Mouse (Mus musculus) intestine, embryonic 14.5 days (tissue): Measurements from ENCODE around the gene Tnf. TPM values are rescaled to one million over a fixed set of nuclear protein-coding genes. Genes with fewer than 3 reads are reported as not detected.

Experiments
- ATAC-seq: fragments of 200-750 bp; cut with Nextera tagmentation; replicated peaks from 2 replicates; pipeline ENCODE4 v1.8.0; 2017; ENCODE audit warnings: low read depth, moderate number of reproducible peaks, moderate TSS enrichment, moderate library complexity; ENCODE audit not compliant: low FRiP score, low TSS enrichment
- DNase-seq: peaks from one replicate; pipeline ENCODE4 v3.0.0-alpha.2; 2018; ENCODE audit warnings: low spot score
- H3K27ac ChIP-seq: fragments of 300-500 bp; sonication (generic); 2 replicates; pipeline ENCODE4 v1.5.1; 2014; ENCODE audit warnings: low read depth, mild to moderate bottlenecking, control low read depth
- H3K27me3 ChIP-seq: fragments of 300-500 bp; sonication (generic); replicated peaks from 2 replicates; pipeline ENCODE4 v1.6.1; 2014; ENCODE audit warnings: low read length, control low read depth; ENCODE audit not compliant: control insufficient read depth, insufficient read depth
- H3K36me3 ChIP-seq: fragments of 300-500 bp; sonication (generic); 2 replicates; pipeline ENCODE4 v1.6.1; 2014; ENCODE audit warnings: low read length, control low read depth; ENCODE audit not compliant: control insufficient read depth, insufficient read depth
- H3K4me1 ChIP-seq: fragments of 300-500 bp; sonication (generic); replicated peaks from 2 replicates; pipeline ENCODE4 v1.6.1; 2014; ENCODE audit warnings: low read length, control low read depth, mixed read lengths; ENCODE audit not compliant: control insufficient read depth, insufficient read depth
- H3K4me2 ChIP-seq: fragments of 300-500 bp; sonication (generic); 2 replicates; pipeline ENCODE4 v1.6.1; 2014; ENCODE audit warnings: low read length
- H3K4me3 ChIP-seq: fragments of 300-500 bp; sonication (generic); 2 replicates; pipeline ENCODE4 v1.5.1; 2014; ENCODE audit warnings: low read depth, low read length, control low read depth, mixed read lengths
- H3K9ac ChIP-seq: fragments of 300-500 bp; sonication (generic); 2 replicates; pipeline ENCODE4 v1.6.1; 2014; ENCODE audit warnings: mild to moderate bottlenecking, low read length
- H3K9me3 ChIP-seq: fragments of 300-500 bp; sonication (generic); 2 replicates; pipeline ENCODE4 v1.6.1; 2016; ENCODE audit warnings: low read length, control low read depth; ENCODE audit not compliant: control insufficient read depth
- WGBS: fragments of 180-500 bp; shearing (Covaris S2); extraction: QIAGEN DNeasy Blood & Tissue Kit; methylation state at CpG from one replicate; pipeline ENCODE4 v1.1.7; 2014; 5-methylcytosine and 5-hydroxymethylcytosine counted together
- polyA plus RNA-seq: library from polyadenylated mRNA; unstranded; fragments of >200 nt; fragmentation: Nextera tagmentation; extraction: Ambion mirVana; gene quantifications from 2 replicates; pipeline ENCODE4 v1.2.1, GENCODE M21; 2014

Gene Tnf
- polyA plus RNA-seq, 1 experiment from 2014 or later: 0.28 TPM

DNA sequence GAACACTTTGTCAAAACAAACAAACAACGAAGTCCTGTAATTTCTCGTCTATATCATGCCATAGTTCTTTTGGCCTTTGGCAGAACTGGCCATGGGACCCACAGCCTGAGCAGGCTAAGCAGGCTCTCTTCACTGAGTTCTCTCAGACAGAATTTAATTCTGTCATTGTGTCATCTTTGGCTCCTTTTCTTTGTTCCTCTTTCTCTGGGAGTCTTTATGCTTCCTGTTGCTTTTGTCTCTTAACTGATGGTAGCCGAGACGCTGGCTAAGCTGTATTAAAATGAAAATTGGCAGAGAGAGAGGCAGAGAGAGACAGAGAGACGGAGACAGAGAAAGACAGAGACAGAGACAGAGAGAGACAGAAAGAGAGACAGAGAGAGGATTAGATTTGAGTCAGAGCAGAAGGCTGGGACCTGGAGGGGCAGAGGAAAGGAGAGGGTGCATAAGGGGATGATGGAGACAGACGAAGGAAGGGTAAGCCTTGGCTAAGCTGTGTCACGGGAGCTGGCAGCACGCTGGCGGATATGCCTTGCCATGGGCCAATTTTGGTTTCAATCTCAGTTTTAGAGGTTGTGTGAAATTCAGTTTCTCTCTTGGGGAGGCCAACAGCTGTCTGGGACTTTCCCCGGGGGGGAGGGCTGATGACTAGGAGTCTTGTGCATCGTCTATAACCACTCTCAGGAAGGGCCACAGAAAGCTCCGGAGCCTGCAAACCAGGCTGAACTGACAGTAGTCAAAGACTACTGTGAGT, 8.2 kb upstream of the Tnf start:
- Histone ChIP-seq H3K4me2 (no peak overlapping the region), H3K27ac (no peak overlapping the region), H3K4me3 (no peak overlapping the region), H3K27me3 (no peaks in the 10 kb centered on the region), H3K4me1 (no peaks in the 10 kb centered on the region), H3K36me3 (no peaks in the 10 kb centered on the region), H3K9me3 (no peaks in the 10 kb centered on the region), H3K9ac (no peak overlapping the region)
- ATAC-seq (no peak), DNase-seq (no peak)
- WGBS: 78% methylated on average over 12 of the region's 12 CpGs

DNA sequence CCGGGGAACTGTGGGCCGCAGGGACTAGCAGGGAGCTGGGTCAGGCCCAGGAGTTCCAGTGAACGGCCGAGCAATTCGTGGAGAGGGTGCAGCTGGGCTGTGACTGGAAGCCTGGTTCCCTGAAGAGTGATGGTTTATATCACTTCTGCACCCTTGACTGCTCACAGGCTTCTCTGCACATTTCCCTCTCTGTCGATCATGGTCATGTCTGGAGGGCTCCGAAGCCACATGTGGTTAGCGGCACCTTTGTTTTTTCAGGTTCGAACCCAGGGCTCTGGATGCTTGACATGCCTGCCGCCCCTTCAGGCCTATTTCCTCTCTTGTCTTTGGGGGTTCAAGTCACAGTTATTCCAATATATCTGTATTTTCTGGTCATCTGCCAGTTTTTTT, 3.6 kb upstream of the Tnf start:
- Histone ChIP-seq H3K36me3 (no peaks in the 10 kb centered on the region), H3K4me1 (no peaks in the 10 kb centered on the region), H3K27me3 (peaks cover 19% of the 10 kb centered on the region; the same call in 1 of the 2 replicates), H3K9me3 (no peaks in the 10 kb centered on the region), H3K9ac (no peak overlapping the region), H3K4me3 (no peak overlapping the region), H3K4me2 (no peak overlapping the region), H3K27ac (no peak overlapping the region)
- DNase-seq (no peak), ATAC-seq (no peak)
- 44% methylated on average over 10 of the region's 10 CpGs for WGBS

DNA sequence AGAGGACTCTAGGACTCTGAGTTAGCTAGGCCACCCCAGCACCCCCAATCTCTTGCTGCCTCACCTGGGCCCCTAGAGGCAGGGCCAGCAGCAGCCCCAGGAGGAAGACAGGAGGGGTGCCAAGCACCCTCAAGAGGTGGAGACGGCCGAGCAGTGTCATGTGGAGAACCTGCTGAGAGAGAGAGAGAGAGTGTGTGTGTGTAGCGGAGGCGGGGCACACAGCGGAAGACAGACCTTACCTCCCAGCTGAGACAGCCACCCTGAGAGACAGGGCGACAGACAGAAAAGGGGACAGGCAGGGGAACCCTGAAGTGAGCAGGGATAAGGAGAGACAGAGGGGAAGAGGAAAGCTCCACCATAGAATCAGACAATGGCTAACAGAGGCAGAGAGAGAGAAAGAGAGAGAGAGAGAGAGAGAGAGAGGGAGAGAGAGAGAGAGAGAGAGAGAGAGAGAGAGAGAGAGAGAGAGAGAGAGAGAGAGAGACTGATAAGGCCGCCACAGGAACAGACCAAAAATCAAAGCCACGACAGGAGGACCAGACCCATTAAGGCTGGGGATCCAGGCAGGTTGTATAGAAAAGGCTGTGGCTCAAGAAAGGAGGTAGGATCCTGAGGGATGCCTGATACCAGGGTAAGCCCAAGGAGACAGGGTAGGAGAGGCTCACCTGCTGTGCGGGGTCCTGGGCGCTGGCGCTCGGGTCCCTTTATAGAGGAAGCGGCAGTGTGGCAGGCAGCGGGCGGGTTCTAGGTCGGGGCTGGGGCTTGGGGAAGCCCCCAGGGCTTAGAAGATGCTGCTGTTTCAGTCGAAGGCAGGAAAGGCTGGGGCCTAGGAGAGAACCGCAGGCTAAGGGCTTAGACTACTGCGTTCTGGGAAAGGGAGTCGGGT, 2.9 kb upstream of the Tnf start, which contains the start of gene Lta:
Gene Lta (minus strand): TSS at position 858 of the 886 bp plus-strand sequence.
- no peak within 1 kb of the TSS for H3K9ac ChIP-seq
- no peak for ATAC-seq
- H3K4me2 ChIP-seq: no peak within 1 kb of the TSS
- DNase-seq: no peak
- H3K9me3 ChIP-seq: no peaks in the 10 kb centered on the region
- peaks cover 19% of the 10 kb centered on the region; the same call in 1 of the 2 replicates for H3K27me3 ChIP-seq
- H3K4me3 ChIP-seq: no peak within 1 kb of the TSS
- no peaks in the 10 kb centered on the region for H3K4me1 ChIP-seq
- WGBS: 34% methylated on average over 20 of the region's 20 CpGs
- no peak within 1 kb of the TSS for H3K27ac ChIP-seq
- no peaks in the 10 kb centered on the region for H3K36me3 ChIP-seq

DNA sequence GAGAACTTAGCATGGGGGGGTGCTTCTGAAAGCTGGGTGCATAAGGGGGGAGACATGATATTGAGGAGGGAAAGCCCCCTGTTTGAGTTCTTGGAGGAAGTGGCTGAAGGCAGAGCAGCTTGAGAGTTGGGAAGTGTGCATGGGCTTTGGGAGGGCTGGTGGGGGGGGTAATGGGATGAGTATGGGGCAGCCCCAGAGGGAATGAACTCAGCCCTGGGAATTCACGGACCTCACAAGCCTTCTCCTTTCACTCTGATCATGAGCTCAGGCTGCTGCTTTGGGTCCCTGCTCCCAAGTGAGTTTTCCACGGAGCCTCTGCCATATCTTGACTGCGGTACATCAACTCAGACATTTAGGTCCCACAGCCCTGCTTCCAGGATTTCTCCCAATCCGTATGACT, 635 bp upstream of the Tnf start:
- H3K9me3 ChIP-seq: no peaks in the 10 kb centered on the region
- DNase-seq (no peak), ATAC-seq (no peak)
- WGBS: 65% methylated on average over 4 of the region's 4 CpGs
- H3K27ac ChIP-seq: no peak overlapping the region
- no peaks in the 10 kb centered on the region for H3K4me1 ChIP-seq
- H3K27me3 ChIP-seq: peaks cover 24% of the 10 kb centered on the region; the same call in 1 of the 2 replicates
- H3K4me2 ChIP-seq: no peak overlapping the region
- no peak overlapping the region for H3K9ac ChIP-seq
- H3K4me3 ChIP-seq: no peak overlapping the region
- no peaks in the 10 kb centered on the region for H3K36me3 ChIP-seq

DNA sequence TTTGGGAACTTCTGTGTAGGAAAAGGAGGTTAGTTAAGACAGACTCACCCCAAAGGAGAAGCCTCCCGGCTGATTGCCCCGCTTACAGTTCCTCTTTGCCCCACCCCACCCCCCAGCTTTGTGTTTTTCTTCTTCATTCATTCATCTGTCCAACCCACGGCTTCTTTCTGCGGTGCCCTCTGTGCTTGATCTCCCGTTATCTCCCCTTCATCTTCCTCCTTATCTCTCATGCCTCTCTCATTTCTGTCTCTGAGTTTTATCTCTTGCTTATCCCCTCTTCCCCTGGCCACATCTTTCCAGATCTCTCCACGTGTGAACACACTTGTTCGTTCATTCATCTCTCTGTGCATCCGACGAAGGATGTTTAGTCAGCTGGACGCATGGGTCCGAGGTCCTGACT, 679 bp downstream of the Tnf start:
- no peak overlapping the region for H3K9ac ChIP-seq
- H3K9me3 ChIP-seq: no peaks in the 10 kb centered on the region
- WGBS: 69% methylated on average over 11 of the region's 11 CpGs
- H3K4me3 ChIP-seq: no peak overlapping the region
- no peak overlapping the region for H3K27ac ChIP-seq
- ATAC-seq (no peak), DNase-seq (no peak)
- no peak overlapping the region for H3K4me2 ChIP-seq
- no peaks in the 10 kb centered on the region for H3K36me3 ChIP-seq
- peaks cover 35% of the 10 kb centered on the region for H3K27me3 ChIP-seq
- H3K4me1 ChIP-seq: peaks cover 3% of the 10 kb centered on the region; the same call in 1 of the 2 replicates

DNA sequence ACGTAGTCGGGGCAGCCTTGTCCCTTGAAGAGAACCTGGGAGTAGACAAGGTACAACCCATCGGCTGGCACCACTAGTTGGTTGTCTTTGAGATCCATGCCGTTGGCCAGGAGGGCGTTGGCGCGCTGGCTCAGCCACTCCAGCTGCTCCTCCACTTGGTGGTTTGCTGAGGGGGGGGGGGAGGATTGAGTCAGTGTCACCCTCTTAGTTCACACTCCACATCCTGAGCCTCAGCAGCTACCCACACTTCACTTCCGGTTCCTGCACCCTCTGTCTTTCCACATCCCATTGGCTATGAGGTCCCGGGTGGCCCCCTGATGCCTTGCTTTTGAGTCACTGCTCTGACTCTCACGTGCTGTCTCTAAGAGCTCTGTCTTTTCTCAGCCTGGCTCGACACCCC, 1.4 kb downstream of the Tnf start:
- Histone ChIP-seq H3K9ac (no peak overlapping the region), H3K9me3 (no peaks in the 10 kb centered on the region), H3K4me3 (no peak overlapping the region), H3K4me2 (no peak overlapping the region), H3K27ac (no peak overlapping the region), H3K4me1 (peaks cover 7% of the 10 kb centered on the region; the same call in 1 of the 2 replicates), H3K36me3 (no peaks in the 10 kb centered on the region), H3K27me3 (peaks cover 39% of the 10 kb centered on the region)
- DNase-seq (no peak), ATAC-seq (no peak)
- 86% methylated on average over 11 of the region's 11 CpGs for WGBS

DNA sequence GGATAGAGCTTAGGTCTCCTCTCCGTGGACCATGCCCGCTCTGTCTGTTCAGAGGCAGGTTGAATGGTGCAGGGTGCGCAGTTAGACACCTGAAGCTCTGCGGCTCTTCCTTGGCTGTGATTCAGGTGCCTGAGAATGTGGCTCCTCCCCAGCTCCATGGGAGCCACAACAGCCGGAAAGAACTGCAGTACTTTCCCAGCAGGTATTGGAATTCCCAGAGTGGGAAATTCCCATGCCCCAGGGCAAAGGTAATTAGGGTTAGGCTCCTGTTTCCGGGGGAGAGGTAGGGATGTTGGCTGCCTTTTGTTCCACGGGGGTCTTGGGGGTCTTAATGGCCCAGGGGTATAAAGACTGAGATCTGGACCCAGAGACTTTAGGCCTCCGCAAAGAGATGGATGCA, 2.9 kb downstream of the Tnf start:
- H3K27me3 ChIP-seq: peaks cover 46% of the 10 kb centered on the region

DNA sequence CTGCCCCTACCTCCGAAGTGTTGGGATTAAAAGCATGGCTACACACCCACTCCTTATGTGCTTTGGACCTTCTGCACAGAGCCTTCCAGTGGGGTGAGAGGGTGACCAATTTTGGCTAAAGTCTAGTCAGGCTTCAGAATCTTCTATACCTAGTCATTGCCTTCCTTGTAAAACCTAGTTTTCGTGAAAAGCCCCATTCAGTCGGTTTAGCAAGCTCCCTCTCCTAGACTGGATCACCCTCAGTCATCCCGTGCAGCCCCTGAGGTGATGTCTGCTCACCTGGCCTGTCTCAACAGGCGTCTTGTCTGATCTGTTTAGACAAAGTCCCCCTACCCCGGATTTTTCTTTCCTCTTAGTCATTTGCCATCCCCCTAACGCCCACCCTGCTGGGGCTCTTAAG, 3.8 kb downstream of the Tnf start:
- H3K36me3 ChIP-seq: no peaks in the 10 kb centered on the region
- ATAC-seq: no peak
- H3K4me2 ChIP-seq: no peak overlapping the region
- H3K9ac ChIP-seq: no peak overlapping the region
- no peaks in the 10 kb centered on the region for H3K9me3 ChIP-seq
- peaks cover 42% of the 10 kb centered on the region for H3K27me3 ChIP-seq
- 54% methylated on average over 7 of the region's 7 CpGs for WGBS
- H3K4me3 ChIP-seq: no peak overlapping the region
- no peak for DNase-seq
- H3K4me1 ChIP-seq: peaks cover 19% of the 10 kb centered on the region; the same call in 1 of the 2 replicates
- H3K27ac ChIP-seq: no peak overlapping the region

More for the DNA sequence above, 2.9 kb downstream of the Tnf start:
- no peak overlapping the region for H3K4me2 ChIP-seq
- peaks cover 17% of the 10 kb centered on the region; the same call in 1 of the 2 replicates for H3K4me1 ChIP-seq
- H3K4me3 ChIP-seq: no peak overlapping the region
- no peaks in the 10 kb centered on the region for H3K9me3 ChIP-seq
- no peak overlapping the region for H3K9ac ChIP-seq
- DNase-seq (no peak), ATAC-seq (no peak)
- WGBS: 32% methylated on average over 8 of the region's 8 CpGs
- H3K27ac ChIP-seq: no peak overlapping the region
- H3K36me3 ChIP-seq: no peaks in the 10 kb centered on the region
